Mouse (Mus musculus) c-Kit-negative CD71-positive TER-119-positive erythroid progenitor cells, embryonic 14.5 days (primary cell): ENCODE measurements around the gene Defa21.
"Not testable (repeated sequence)": the region's sequence is repeated elsewhere in the genome, so short reads cannot be mapped to it uniquely, and the experiment has no call there.

Experiments used
- DNase-seq: peaks from one replicate; pipeline ENCODE4 v3.0.0-alpha.2; 2013; ENCODE audit warnings: low read depth, low spot score

Gene Defa21

GRCm38 (mm10) chr8:21025245-21025644, at the start of gene Defa21:
Gene Defa21 (plus strand): TSS chr8:21025545.
- not testable (repeated sequence) for DNase-seq

DNA sequence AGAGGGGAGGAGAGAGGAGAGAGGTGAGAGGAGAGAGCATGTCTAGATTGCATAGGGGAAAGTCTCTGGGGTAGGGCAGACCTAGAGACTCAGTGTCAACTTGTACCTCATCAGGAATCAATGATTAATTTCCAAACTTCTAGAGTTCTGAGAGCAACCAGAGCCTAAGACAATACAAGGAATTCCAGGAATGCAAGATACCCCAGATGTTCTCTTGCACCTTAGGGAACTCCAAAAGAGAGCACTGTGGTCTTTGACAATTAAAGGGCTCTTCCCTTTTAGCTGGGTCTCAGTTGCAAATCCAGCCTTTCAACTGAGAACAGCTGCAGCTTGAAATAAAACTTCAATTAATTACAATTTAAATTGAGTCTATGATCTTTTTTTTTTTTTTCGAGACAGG, 45.5 kb upstream of the Defa21 start:
- DNase-seq, result no peak

DNA sequence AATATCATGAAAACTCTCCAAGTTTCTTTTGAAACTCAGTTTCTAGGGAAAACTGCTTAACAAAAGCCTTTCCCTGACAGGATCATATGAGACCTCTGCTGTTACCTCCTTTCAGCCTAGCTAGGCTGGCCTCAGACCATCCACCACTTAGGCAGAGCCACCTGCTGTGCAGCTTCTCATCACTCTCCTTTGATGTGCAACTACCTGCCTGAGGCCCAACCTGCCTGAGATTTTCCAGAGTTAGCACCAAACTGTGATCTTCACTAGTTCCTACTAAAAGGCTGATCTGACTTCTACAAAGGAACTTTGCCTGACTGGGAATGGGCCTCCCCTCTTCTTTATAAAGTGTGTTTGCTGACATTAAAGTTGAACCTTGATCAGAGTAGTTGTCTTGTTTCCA, 31.3 kb upstream of the Defa21 start:
- not testable (repeated sequence) for DNase-seq

- no peak for DNase-seq
These were observed 28.6 kb upstream of the Defa21 start for GRCm38 (mm10) chr8:20996776-20997175.

DNA sequence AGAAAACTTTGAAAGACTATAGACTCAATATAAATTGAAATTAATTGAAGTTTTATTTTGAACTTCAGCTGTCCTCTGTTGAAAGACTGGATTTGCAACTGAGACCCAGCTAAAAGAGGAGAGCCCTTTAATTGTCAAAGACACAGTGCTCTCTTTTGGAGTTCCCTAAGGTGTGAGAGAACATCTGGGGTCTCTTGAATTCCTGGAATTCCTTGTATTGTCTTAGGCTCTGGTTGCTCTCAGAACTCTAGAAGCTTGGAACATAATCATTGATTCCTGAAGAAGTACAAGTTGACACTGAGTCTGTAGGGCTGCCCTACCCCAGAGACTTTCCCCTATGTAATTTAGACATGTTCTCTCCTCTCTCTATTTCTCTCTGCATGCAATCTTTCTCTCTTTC, 28.1 kb upstream of the Defa21 start:
- DNase-seq, result no peak

GRCm38 (mm10) chr8:21001171-21001570, 24.2 kb upstream of the Defa21 start:
- no peak for DNase-seq

DNA sequence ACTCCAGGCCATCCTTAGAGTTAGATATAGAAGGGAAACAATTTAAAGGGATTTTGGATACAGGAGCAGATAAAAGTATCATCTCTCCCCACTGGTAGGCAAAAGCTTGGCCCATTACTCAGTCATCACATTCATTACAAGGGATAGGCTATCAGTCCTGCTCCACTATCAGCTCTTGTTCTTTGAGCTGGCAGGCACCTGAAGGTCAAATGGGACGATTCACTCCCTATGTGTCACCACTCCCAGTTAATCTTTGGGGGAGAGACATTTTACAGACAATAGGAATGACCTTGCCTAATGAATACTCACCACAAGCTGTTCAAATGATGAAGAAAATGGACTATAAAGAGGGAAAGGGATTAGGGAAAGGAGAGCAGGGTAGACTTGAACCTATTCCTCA, 18.5 kb upstream of the Defa21 start:
- no peak for DNase-seq

DNA sequence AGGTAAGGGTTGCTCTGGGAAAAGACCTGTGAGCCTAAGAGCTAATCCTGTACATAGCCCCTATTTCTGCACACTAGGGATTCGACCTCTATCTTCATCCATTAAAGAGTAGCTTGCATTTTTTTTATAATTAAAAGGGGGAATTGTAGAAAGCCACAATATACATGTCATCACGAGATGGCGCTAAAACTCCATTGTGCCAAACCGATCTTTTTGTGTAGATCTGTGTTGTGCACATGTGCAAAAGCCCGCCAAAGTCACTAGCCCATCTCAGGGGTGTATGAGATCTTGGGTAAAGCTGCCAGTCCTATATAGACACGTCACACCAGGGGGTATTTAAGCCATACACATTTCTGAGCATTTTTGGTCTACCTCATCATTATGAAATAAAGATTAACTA, 16.8 kb upstream of the Defa21 start:
- DNase-seq, result not testable (repeated sequence)

DNA sequence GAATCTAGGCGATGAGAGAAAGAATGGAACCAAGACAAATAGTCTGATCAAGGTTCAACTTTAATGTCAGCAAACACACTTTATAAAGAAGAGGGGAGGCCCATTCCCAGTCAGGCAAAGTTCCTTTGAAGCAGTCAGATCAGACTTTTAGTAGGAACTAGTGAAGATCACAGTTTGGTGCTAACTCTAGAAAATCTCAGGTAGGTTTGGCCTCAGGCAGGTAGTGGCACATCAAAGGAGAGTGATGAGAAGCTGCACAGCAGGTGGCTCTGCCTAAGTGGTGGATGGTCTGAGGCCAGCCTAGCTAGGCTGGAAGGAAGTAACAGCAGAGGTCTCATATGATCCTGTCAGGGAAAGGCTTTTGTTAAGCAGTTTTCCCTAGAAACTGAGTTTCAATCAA, 14.8 kb upstream of the Defa21 start:
- DNase-seq, result not testable (repeated sequence)

- DNase-seq, result not testable (repeated sequence)
These were observed 29.4 kb downstream of the Defa21 start, which contains the start of gene Defa23 for GRCm38 (mm10) chr8:21054747-21055146. Gene Defa23 (plus strand): TSS chr8:21055047.

- not testable (repeated sequence) for DNase-seq
These were observed 39.4 kb downstream of the Defa21 start, which contains the start of gene Defa35 for GRCm38 (mm10) chr8:21064738-21065137. Gene Defa35 (plus strand): TSS chr8:21065038.
